In genomic region chr14:49801444-49801843, GRCm38 (mm10) we compare ENCODE assay signal across 9 mouse cellular contexts. TPM values are rescaled to one million over a fixed set of nuclear protein-coding genes. Genes with fewer than 3 reads are reported as not detected.
DNase-seq lines count a peak whose midpoint lies in the region; ATAC-seq lines count a peak whose summit lies in the region.
"Had no signal": no experiment of that assay in that cellular context is flagged by ENCODE, and none has a peak within 500 bp of the region (broad histone marks: within the 10 kb centered on the region; RNA-seq: fewer than 3 reads in every experiment).

No protein-coding gene starts in this region.

- no peaks in the 10 kb centered on the region for H3K36me3 ChIP-seq in heart, embryonic 11.5 days (ENCODE audit: control insufficient read depth, insufficient read depth, low read length)
- no peaks in the 10 kb centered on the region for H3K36me3 ChIP-seq in midbrain, embryonic 15.5 days (replicated peaks)

- ATAC-seq in heart, embryonic 11.5 days (replicated peaks; ENCODE audit: insufficient number of reproducible peaks, low FRiP score, low TSS enrichment) = peak; percentile 57; the same call in 1 of the 2 replicates
- ATAC-seq in midbrain, embryonic 15.5 days (replicated peaks) = 0 out of 2 replicates have a peak, but pooled peaks have one; percentile 60
- ATAC-seq in erythroid progenitor cell, adult 5-6 weeks (replicated peaks; ENCODE audit: low FRiP score, poor library complexity, severe bottlenecking) = no peak

- no peaks in the 10 kb centered on the region for H3K4me1 ChIP-seq in heart, embryonic 11.5 days (ENCODE audit: control insufficient read depth, insufficient read depth, low read length)
- no peaks in the 10 kb centered on the region for H3K4me1 ChIP-seq in midbrain, embryonic 15.5 days
- H3K4me1 ChIP-seq: megakaryocyte, embryonic 14.5 days had no signal

- no peak for DNase-seq in heart, postnatal 36 days
- peak; percentile 23 to 25 for DNase-seq in right cerebral cortex, adult 2 months (ENCODE audit: low spot score in 2 of 2)
- no peak for DNase-seq in right cerebral cortex, postnatal 14 days
- DNase-seq in embryo, embryonic 9.5 days (ENCODE audit: extremely low spot score) = peak; percentile 33
- DNase-seq in spleen, postnatal 36 days (ENCODE audit: low spot score in 2 of 2) = no peak

- H3K9me3 ChIP-seq in heart, embryonic 11.5 days (replicated peaks; ENCODE audit: control insufficient read depth, low read length) = no peaks in the 10 kb centered on the region
- H3K9me3 ChIP-seq in midbrain, embryonic 15.5 days = no peaks in the 10 kb centered on the region
- H3K9me3 ChIP-seq: megakaryocyte, embryonic 14.5 days had no signal

- no peak overlapping the region for H3K4me2 ChIP-seq in heart, embryonic 11.5 days
- no peak overlapping the region for H3K4me2 ChIP-seq in midbrain, embryonic 15.5 days

- intact Hi-C loops in heart, postnatal 36 days (cut with DNase I) = no loop called here

- 16% methylated on average over 4 of the region's 4 CpGs for WGBS in heart, embryonic 11.5 days (ENCODE audit: insufficient replicate concordance)
- WGBS in midbrain, embryonic 15.5 days = 10% methylated on average over 4 of the region's 4 CpGs

- H3K9ac ChIP-seq in heart, embryonic 11.5 days (ENCODE audit: low read depth, low read length) = no peak overlapping the region
- H3K9ac ChIP-seq in midbrain, embryonic 15.5 days = no peak overlapping the region

- no peaks in the 10 kb centered on the region for H3K27me3 ChIP-seq in heart, embryonic 11.5 days (ENCODE audit: control insufficient read depth, insufficient read depth, low read length)
- H3K27me3 ChIP-seq in midbrain, embryonic 15.5 days (replicated peaks) = no peaks in the 10 kb centered on the region
- H3K27me3 ChIP-seq: megakaryocyte, embryonic 14.5 days had no signal

- no peak overlapping the region for H3K4me3 ChIP-seq in heart, embryonic 11.5 days (ENCODE audit: low read depth, low read length)
- no peak overlapping the region for H3K4me3 ChIP-seq in midbrain, embryonic 15.5 days
- H3K4me3 ChIP-seq: megakaryocyte, embryonic 14.5 days had no signal

- no peak overlapping the region for H3K27ac ChIP-seq in heart, embryonic 11.5 days (ENCODE audit: low read depth, low read length)
- H3K27ac ChIP-seq in midbrain, embryonic 15.5 days = no peak overlapping the region

RNA-seq across cellular contexts. Expression of gene Armh4, which starts 18.3 kb away (rescaled TPM):
- polyA plus RNA-seq in heart, embryonic 11.5 days (2014; fragmentation: Nextera tagmentation; extraction: Ambion mirVana) = 96.7 and 120 TPM in 2 replicates
- 1 to 10 TPM; 6.5 to 8.1 TPM for total RNA-seq in heart, postnatal 36 days (2021)
- 21.6 and 25.8 TPM in 2 replicates for polyA plus RNA-seq in midbrain, embryonic 15.5 days (2015; fragmentation: Nextera tagmentation; extraction: Ambion mirVana)
- total RNA-seq in erythroid progenitor cell, adult 5-6 weeks (2015; ENCODE audit: low replicate concordance) = not detected in 2 replicates
- total RNA-seq in erythroid progenitor cell, adult 5-6 weeks (2017; ENCODE audit: low replicate concordance) = not detected in 2 replicates

Comparison
In these comparisons a context has a peak if more than half of its experiments do, and no peak if none do; other contexts are left out.
1. DNase-seq: peak in right cerebral cortex, adult 2 months (2 of 2) and embryo, embryonic 9.5 days (single experiment); none in heart, postnatal 36 days (0 of 2), right cerebral cortex, postnatal 14 days (single experiment) and spleen, postnatal 36 days (0 of 2).
2. RNA of gene Armh4, which starts 18.3 kb away (total RNA-seq): 6.5 to 8.1 TPM in heart, postnatal 36 days; not detected in erythroid progenitor cell, adult 5-6 weeks; every median in the first group is over 4 times any median in the second.